Mouse (Mus musculus) embryonic fibroblast, embryonic 13.5 days (primary cell): Measurements from ENCODE around the gene Tln2.

ENCODE experiments used
- CTCF ChIP-seq: IDR thresholded peaks from 2 replicates; pipeline ENCODE4 v1.5.1; 2011; ENCODE audit warnings: mild to moderate bottlenecking, control low read depth, low read length, moderate library complexity, borderline replicate concordance; ENCODE audit not compliant: insufficient read depth
- POLR2A ChIP-seq: IDR thresholded peaks from 2 replicates; pipeline ENCODE4 v1.6.1; 2011; ENCODE audit warnings: low read depth, mild to moderate bottlenecking, control low read depth, low read length, moderate library complexity

- no peak for TF ChIP-seq POLR2A
- no peak for TF ChIP-seq CTCF
Measured at GRCm38 (mm10) chr9:67170759-67171158, 388.7 kb downstream of the Tln2 start.
